Mouse (Mus musculus): ENCODE measurements around the gene Gm5640. TPM values are rescaled to one million over a fixed set of nuclear protein-coding genes. Genes with fewer than 3 reads are reported as not detected.
"Not testable (repeated sequence)": the region's sequence is repeated elsewhere in the genome, so short reads cannot be mapped to it uniquely, and the experiment has no call there.

The Gm5640 gene
- 0.30 and 0.43 TPM in 2 replicates for polyA plus RNA-seq (2011; ENCODE audit: insufficient read depth, insufficient read length, low read depth, missing spikeins)

- not testable (repeated sequence) for H3K36me3 ChIP-seq (ENCODE audit: control insufficient read depth, insufficient read depth, low read length, poor library complexity, severe bottlenecking); H3K4me1 ChIP-seq (ENCODE audit: control insufficient read depth, insufficient read depth, low read length); H3K4me3 ChIP-seq (ENCODE audit: low read depth, low read length); H3K27ac ChIP-seq (ENCODE audit: insufficient read depth, low read length); H3K9me3 ChIP-seq (replicated peaks; ENCODE audit: control insufficient read depth, insufficient read depth, low read length, poor library complexity, severe bottlenecking); H3K27me3 ChIP-seq (ENCODE audit: control insufficient read depth, insufficient read depth, low read length, poor library complexity, severe bottlenecking); H3K9ac ChIP-seq (ENCODE audit: low read depth, poor library complexity, severe bottlenecking)
These were observed at the start of gene Gm5640 for GRCm38 (mm10) chrX:74645466-74646323. TSS of gene Gm5640 (minus strand) at chrX:74645635.

DNA sequence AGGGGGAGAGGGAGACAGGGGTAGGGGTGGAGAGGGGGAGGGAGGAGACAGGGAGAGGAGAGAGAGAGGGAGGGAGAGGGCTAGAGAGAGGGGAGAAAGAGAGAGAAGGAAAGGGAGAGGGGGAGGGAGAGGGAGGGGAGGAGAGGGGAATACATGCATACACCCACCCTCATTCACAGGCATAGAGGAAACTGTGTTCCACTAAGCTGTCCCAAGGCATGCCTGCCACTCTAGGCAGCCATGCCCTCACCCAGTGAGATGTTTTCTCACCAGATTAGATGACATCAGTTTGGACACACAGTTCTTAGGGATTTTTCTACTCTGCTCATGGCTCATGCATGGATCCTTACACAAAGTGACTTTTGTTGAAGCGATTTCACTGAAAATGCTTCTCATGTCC lies 958 bp upstream of the Gm5640 start:
- not testable (repeated sequence) for H3K27ac ChIP-seq (ENCODE audit: insufficient read depth, low read length); H3K4me3 ChIP-seq (ENCODE audit: low read depth, low read length); H3K36me3 ChIP-seq (ENCODE audit: control insufficient read depth, insufficient read depth, low read length, poor library complexity, severe bottlenecking); H3K9ac ChIP-seq (ENCODE audit: low read depth, poor library complexity, severe bottlenecking); H3K9me3 ChIP-seq (replicated peaks; ENCODE audit: control insufficient read depth, insufficient read depth, low read length, poor library complexity, severe bottlenecking); H3K27me3 ChIP-seq (ENCODE audit: control insufficient read depth, insufficient read depth, low read length, poor library complexity, severe bottlenecking); H3K4me1 ChIP-seq (ENCODE audit: control insufficient read depth, insufficient read depth, low read length)

DNA sequence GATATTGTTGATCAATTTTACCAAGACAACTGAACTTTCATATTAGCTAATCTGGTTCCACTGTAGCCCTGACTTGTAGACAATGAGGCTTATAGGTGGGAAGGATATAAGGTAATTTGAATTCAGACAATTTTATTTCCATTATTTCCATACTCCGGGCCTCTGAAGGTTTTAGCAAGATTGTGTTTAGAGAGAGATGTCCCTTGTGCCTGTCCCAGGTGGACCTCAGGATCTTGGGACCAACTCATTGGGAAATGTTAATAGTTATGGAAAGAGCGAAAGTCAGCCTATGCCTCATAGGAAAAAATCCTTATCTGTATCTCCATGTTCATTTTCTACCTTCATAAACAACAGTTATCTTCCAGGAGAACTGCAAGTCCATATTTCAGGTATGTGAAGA lies 53.1 kb downstream of the Gm5640 start, which contains the start of gene Olfr1325:
Gene Olfr1325, plus strand, starts transcription at position 301 of the 400 bp plus-strand sequence.
- Histone ChIP-seq H3K27me3 (ENCODE audit: control insufficient read depth, insufficient read depth, low read length, poor library complexity, severe bottlenecking) (no peaks in the 10 kb centered on the region), H3K4me3 (ENCODE audit: low read depth, low read length) (no peak within 1 kb of the TSS), H3K4me1 (ENCODE audit: control insufficient read depth, insufficient read depth, low read length) (no peaks in the 10 kb centered on the region), H3K9ac (ENCODE audit: low read depth, poor library complexity, severe bottlenecking) (no peak within 1 kb of the TSS), H3K9me3 (replicated peaks; ENCODE audit: control insufficient read depth, insufficient read depth, low read length, poor library complexity, severe bottlenecking) (no peaks in the 10 kb centered on the region), H3K36me3 (ENCODE audit: control insufficient read depth, insufficient read depth, low read length, poor library complexity, severe bottlenecking) (no peaks in the 10 kb centered on the region), H3K27ac (ENCODE audit: insufficient read depth, low read length) (no peak within 1 kb of the TSS)
- no peak for TF ChIP-seq POLR2A (IDR thresholded peaks at IDR 0.05; ENCODE audit: insufficient read depth, low read length)
- TF ChIP-seq CTCF (IDR thresholded peaks at IDR 0.05; ENCODE audit: low read depth, low read length): no peak
- no peak for TF ChIP-seq EP300 (IDR thresholded peaks at IDR 0.05; ENCODE audit: insufficient read depth, low read depth, low read length)

Other genes starting within 250 kb of the Gm5640 start
- gene G6pdx, start 216.4 kb downstream of the Gm5640 start, polyA plus RNA-seq (2011; ENCODE audit: insufficient read depth, insufficient read length, low read depth, missing spikeins): 35.0 and 37.0 TPM in 2 replicates
- not detected in 2 replicates for gene Gm6880, start 164.2 kb downstream of the Gm5640 start, polyA plus RNA-seq (2011; ENCODE audit: insufficient read depth, insufficient read length, low read depth, missing spikeins)
- gene Olfr1326-ps1, start 70.7 kb downstream of the Gm5640 start, polyA plus RNA-seq (2011; ENCODE audit: insufficient read depth, insufficient read length, low read depth, missing spikeins): not detected in 2 replicates
- gene Olfr1325, start 53.0 kb downstream of the Gm5640 start, polyA plus RNA-seq (2011; ENCODE audit: insufficient read depth, insufficient read length, low read depth, missing spikeins): not detected in 2 replicates
- not detected in 2 replicates for gene Gm6890, start 95.3 kb upstream of the Gm5640 start, polyA plus RNA-seq (2011; ENCODE audit: insufficient read depth, insufficient read length, low read depth, missing spikeins)
- gene Gm5936, start 191.6 kb upstream of the Gm5640 start, polyA plus RNA-seq (2011; ENCODE audit: insufficient read depth, insufficient read length, low read depth, missing spikeins): not detected in 2 replicates